Mouse (Mus musculus): ENCODE results near the gene Fundc2.

GRCm38 (mm10) chrX:75370197-75370596 lies 12.0 kb upstream of the Fundc2 start:
- TF ChIP-seq CTCF (IDR thresholded peaks at IDR 0.05; ENCODE audit: low read depth) (no peak), EP300 (IDR thresholded peaks at IDR 0.05; ENCODE audit: low read depth) (no peak)
